Mouse (Mus musculus) spleen, adult 2 months (tissue): ENCODE measurements at regions not wholly inside any gene's neighbourhood (a gene's known extent, or its start where the extent isn't known, plus 50 kb on each side); places are given as distances from the start of the nearest gene placed in this dataset.

ENCODE experiments used
- DNase-seq, 2 experiments: peaks; one replicate each; pipeline versions ENCODE4 v3.0.0 to v3.0.0-alpha.2; 2012 to 2021; ENCODE audit warnings: low spot score in 2 of 2, low read depth in 1 of 2
- H3K27ac ChIP-seq: fragments of 200-500 bp; 2 replicates; pipeline ENCODE4 v1.5.1; 2012; ENCODE audit warnings: low read length, inconsistent platforms; ENCODE audit not compliant: insufficient read depth
- H3K27me3 ChIP-seq: fragments of 200-500 bp; 2 replicates; pipeline ENCODE4 v1.6.1; 2012; ENCODE audit warnings: mild to moderate bottlenecking, moderate library complexity, low read length, inconsistent platforms; ENCODE audit not compliant: control insufficient read depth, insufficient read depth
- H3K36me3 ChIP-seq: fragments of 200-500 bp; 2 replicates; pipeline ENCODE4 v1.6.1; 2012; ENCODE audit warnings: mild to moderate bottlenecking, low read length, inconsistent platforms; ENCODE audit not compliant: control insufficient read depth, insufficient read depth
- H3K4me1 ChIP-seq: fragments of 200-500 bp; 2 replicates; pipeline ENCODE4 v1.6.1; 2011; ENCODE audit warnings: inconsistent platforms; ENCODE audit not compliant: control insufficient read depth, insufficient read depth, insufficient read length
- H3K4me3 ChIP-seq: fragments of 200-500 bp; 2 replicates; pipeline ENCODE4 v1.5.1; 2011; ENCODE audit warnings: mild to moderate bottlenecking, inconsistent platforms; ENCODE audit not compliant: insufficient read depth, insufficient read length; ENCODE audit errors: extremely low read depth
- CTCF ChIP-seq: fragments of 200-500 bp; IDR thresholded peaks from 2 replicates; pipeline ENCODE4 v1.5.1; 2011; ENCODE audit warnings: mild to moderate bottlenecking, inconsistent platforms; ENCODE audit not compliant: insufficient read depth, insufficient read length, insufficient replicate concordance; ENCODE audit errors: extremely low read depth
- POLR2A ChIP-seq: fragments of 200-500 bp; IDR thresholded peaks from 2 replicates; pipeline ENCODE4 v1.6.1; 2011; ENCODE audit warnings: low read depth, low read length, inconsistent platforms
- WGBS: fragments of 180-500 bp; shearing (Covaris S2); methylation state at CpG from one replicate; pipeline ENCODE4 v1.1.7; 2018; 5-methylcytosine and 5-hydroxymethylcytosine counted together

GRCm38 (mm10) chr3:105222925-105223324, 156.3 kb downstream of the 4930564D02Rik start:
- Histone ChIP-seq H3K27me3 (no peaks in the 10 kb centered on the region), H3K4me1 (no peaks in the 10 kb centered on the region), H3K4me3 (no peak overlapping the region), H3K36me3 (no peaks in the 10 kb centered on the region), H3K27ac (no peak overlapping the region)
- TF ChIP-seq CTCF (no peak), POLR2A (no peak)
- 61% methylated on average over 3 of the region's 3 CpGs for WGBS
- no peak for DNase-seq

- DNase-seq, result no peak
- 68% methylated on average over 4 of the region's 4 CpGs for WGBS
These were observed 157.0 kb downstream of the 4930564D02Rik start for GRCm38 (mm10) chr3:105223671-105224070.

DNA sequence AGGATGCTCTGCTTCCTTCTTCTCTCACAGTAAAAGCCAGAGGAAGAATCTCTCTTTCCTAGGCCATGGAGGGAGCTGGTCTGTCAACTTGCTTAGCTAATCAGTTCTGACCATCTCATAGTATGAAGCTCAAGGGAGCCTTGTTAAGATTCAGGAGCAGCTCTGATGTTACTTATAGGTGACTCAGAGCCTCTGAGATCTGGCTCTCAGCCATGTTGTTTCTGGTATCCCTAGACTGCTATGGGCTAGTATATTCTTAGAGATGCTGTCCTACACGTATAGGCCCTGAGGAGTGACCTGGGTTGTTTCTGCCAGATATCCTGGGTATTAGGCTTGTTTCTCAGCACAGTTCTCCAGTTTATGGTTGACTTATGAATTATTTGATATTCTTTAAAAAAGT, 160.9 kb downstream of the 4930564D02Rik start:
- Histone ChIP-seq H3K27me3 (no peaks in the 10 kb centered on the region), H3K4me1 (no peaks in the 10 kb centered on the region), H3K36me3 (no peaks in the 10 kb centered on the region), H3K27ac (no peak overlapping the region), H3K4me3 (no peak overlapping the region)
- no peak for DNase-seq
- WGBS, result 78% methylated on average over 1 of the region's 1 CpGs
- TF ChIP-seq CTCF (no peak), POLR2A (no peak)

More at GRCm38 (mm10) chr3:105223671-105224070, 157.0 kb downstream of the 4930564D02Rik start:
- Histone ChIP-seq H3K4me3 (no peak overlapping the region), H3K36me3 (no peaks in the 10 kb centered on the region), H3K27me3 (no peaks in the 10 kb centered on the region), H3K4me1 (no peaks in the 10 kb centered on the region), H3K27ac (no peak overlapping the region)
- TF ChIP-seq POLR2A (no peak), CTCF (no peak)

GRCm38 (mm10) chr3:105228401-105228800, 161.8 kb downstream of the 4930564D02Rik start:
- TF ChIP-seq POLR2A, result no peak
- TF ChIP-seq CTCF, result no peak
- 80% methylated on average over 3 of the region's 3 CpGs for WGBS
- no peaks in the 10 kb centered on the region for H3K27me3 ChIP-seq
- no peak for DNase-seq
- no peaks in the 10 kb centered on the region for H3K36me3 ChIP-seq
- no peak overlapping the region for H3K4me3 ChIP-seq
- H3K27ac ChIP-seq, result no peak overlapping the region
- H3K4me1 ChIP-seq, result no peaks in the 10 kb centered on the region

GRCm38 (mm10) chr3:105241048-105241447, 174.4 kb downstream of the 4930564D02Rik start:
- H3K27me3 ChIP-seq, result no peaks in the 10 kb centered on the region
- 83% methylated on average over 3 of the region's 3 CpGs for WGBS
- no peak for DNase-seq

GRCm38 (mm10) chr3:105257096-105257495, 190.5 kb downstream of the 4930564D02Rik start:
- Histone ChIP-seq H3K4me3 (no peak overlapping the region), H3K27ac (no peak overlapping the region), H3K27me3 (no peaks in the 10 kb centered on the region), H3K4me1 (no peaks in the 10 kb centered on the region), H3K36me3 (no peaks in the 10 kb centered on the region)
- WGBS, result 88% methylated on average over 2 of the region's 2 CpGs
- no peak for DNase-seq
- TF ChIP-seq CTCF (no peak), POLR2A (no peak)

More at GRCm38 (mm10) chr3:105241048-105241447, 174.4 kb downstream of the 4930564D02Rik start:
- H3K27ac ChIP-seq, result no peak overlapping the region
- H3K36me3 ChIP-seq, result no peaks in the 10 kb centered on the region
- H3K4me1 ChIP-seq, result no peaks in the 10 kb centered on the region
- TF ChIP-seq POLR2A, result no peak
- TF ChIP-seq CTCF, result no peak
- no peak overlapping the region for H3K4me3 ChIP-seq

DNA sequence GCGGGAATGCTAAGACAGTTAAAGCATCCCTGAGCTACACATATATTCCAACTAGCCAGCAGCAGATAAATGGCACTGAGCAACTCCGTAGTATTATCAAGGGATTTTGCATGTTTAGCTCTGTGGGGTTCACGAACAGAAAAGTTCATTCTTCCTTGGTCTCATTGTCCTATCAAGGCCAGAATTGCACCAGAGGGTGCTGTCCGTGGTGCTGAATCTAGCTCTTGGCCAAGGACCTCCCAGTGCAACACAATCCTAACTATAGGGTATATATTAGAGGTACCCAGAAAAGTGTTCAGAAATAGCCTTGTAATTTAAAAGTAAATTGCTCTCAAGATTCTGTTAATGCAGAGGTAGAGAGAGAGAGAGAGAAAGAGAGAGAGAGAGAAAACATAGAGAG, 176.9 kb upstream of the Kcnd3 start:
- no peak for TF ChIP-seq CTCF
- no peak for TF ChIP-seq POLR2A
- 37% methylated on average over 4 of the region's 4 CpGs for WGBS
- H3K36me3 ChIP-seq, result no peaks in the 10 kb centered on the region
- H3K27ac ChIP-seq, result no peak overlapping the region
- H3K27me3 ChIP-seq, result no peaks in the 10 kb centered on the region
- H3K4me1 ChIP-seq, result no peaks in the 10 kb centered on the region
- DNase-seq, result no peak
- no peak overlapping the region for H3K4me3 ChIP-seq
